Mouse (Mus musculus) stomach, postnatal 0 days (tissue): Measurements from ENCODE around the gene Irak1. TPM values are rescaled to one million over a fixed set of nuclear protein-coding genes. Genes with fewer than 3 reads are reported as not detected.

Source experiments
- ATAC-seq: fragments of 200-750 bp; cut with Nextera tagmentation; 2 replicates; pipeline ENCODE4 v1.8.0; 2017; ENCODE audit not compliant: low FRiP score, low TSS enrichment
- DNase-seq: peaks from one replicate; pipeline ENCODE4 v3.0.0-alpha.2; 2016; ENCODE audit warnings: low spot score
- H3K27ac ChIP-seq: fragments of 300-500 bp; sonication (generic); replicated peaks from 2 replicates; pipeline ENCODE4 v1.5.1; 2014; ENCODE audit warnings: mild to moderate bottlenecking, control low read depth
- H3K27me3 ChIP-seq: fragments of 300-500 bp; sonication (generic); 2 replicates; pipeline ENCODE4 v1.6.1; 2014; ENCODE audit warnings: low read length; ENCODE audit not compliant: control insufficient read depth, insufficient read depth
- H3K36me3 ChIP-seq: fragments of 300-500 bp; sonication (generic); 2 replicates; pipeline ENCODE4 v1.6.1; 2014; ENCODE audit warnings: low read length, mixed read lengths; ENCODE audit not compliant: control insufficient read depth, insufficient read depth
- H3K4me1 ChIP-seq: fragments of 300-500 bp; sonication (generic); replicated peaks from 2 replicates; pipeline ENCODE4 v1.6.1; 2014; ENCODE audit warnings: antibody characterized with exemption; ENCODE audit not compliant: control insufficient read depth, insufficient read depth
- H3K4me2 ChIP-seq: fragments of 300-500 bp; sonication (generic); replicated peaks from 2 replicates; pipeline ENCODE4 v1.6.1; 2014; ENCODE audit warnings: low read depth, mild to moderate bottlenecking, control low read depth, moderate library complexity
- H3K4me3 ChIP-seq: fragments of 300-500 bp; sonication (generic); 2 replicates; pipeline ENCODE4 v1.5.1; 2014; ENCODE audit warnings: low read depth, low read length, control low read depth
- H3K9ac ChIP-seq: fragments of 300-500 bp; sonication (generic); 2 replicates; pipeline ENCODE4 v1.6.1; 2014; ENCODE audit warnings: mild to moderate bottlenecking, low read length, control low read depth, mixed read lengths
- H3K9me3 ChIP-seq: fragments of 300-500 bp; sonication (generic); 2 replicates; pipeline ENCODE4 v1.6.1; 2016; ENCODE audit warnings: low read length; ENCODE audit not compliant: control insufficient read depth
- CTCF ChIP-seq: IDR thresholded peaks from 2 replicates; pipeline ENCODE4 v1.5.1; 2016; ENCODE audit warnings: antibody characterized with exemption, low read depth, mild to moderate bottlenecking, moderate library complexity
- EP300 ChIP-seq: optimal IDR thresholded peaks from 2 replicates; pipeline ENCODE3; 2016; ENCODE audit warnings: antibody characterized with exemption
- WGBS: fragments of 180-500 bp; shearing (Covaris S2); extraction: QIAGEN DNeasy Blood & Tissue Kit; methylation state at CpG from one replicate; pipeline ENCODE4 v1.1.7; 2014; 5-methylcytosine and 5-hydroxymethylcytosine counted together
- polyA plus RNA-seq: library from polyadenylated mRNA; unstranded; fragments of >200 nt; fragmentation: Nextera tagmentation; extraction: Ambion mirVana; gene quantifications from 2 replicates; pipeline ENCODE4 v1.2.1, GENCODE M21; 2015

Irak1 gene
- 37.6 and 39.5 TPM in 2 replicates for polyA plus RNA-seq

- 19% methylated on average over 68 of the region's 72 CpGs for WGBS
Observed at GRCm38 (mm10) chrX:74023188-74024049, at the start of gene Irak1. Gene Irak1, minus strand, starts transcription at chrX:74023918.

DNA sequence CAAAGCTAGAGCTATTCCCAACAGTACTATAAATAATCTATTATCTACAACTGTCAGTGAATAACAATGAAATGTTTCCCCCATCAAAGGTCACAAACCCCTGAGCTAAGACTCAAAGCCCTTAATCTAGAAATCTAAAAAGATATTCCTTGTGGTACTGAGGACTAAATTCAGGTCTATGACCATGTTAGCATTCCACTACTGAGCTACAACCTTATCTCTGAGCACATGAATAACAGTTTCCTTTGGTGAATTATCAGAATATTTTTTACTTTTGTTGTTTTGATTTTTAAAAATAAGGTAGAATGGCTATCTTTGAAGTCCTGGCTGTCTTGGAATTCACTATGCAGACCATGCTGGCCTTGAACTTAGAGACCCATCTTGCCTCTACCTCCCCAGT, 47.1 kb upstream of the Irak1 start:
- Histone ChIP-seq H3K4me1 (no peaks in the 10 kb centered on the region), H3K4me2 (no peak overlapping the region), H3K9ac (no peak overlapping the region), H3K27ac (no peak overlapping the region), H3K27me3 (no peaks in the 10 kb centered on the region), H3K9me3 (no peaks in the 10 kb centered on the region), H3K4me3 (no peak overlapping the region), H3K36me3 (no peaks in the 10 kb centered on the region)
- TF ChIP-seq CTCF, result no peak
- TF ChIP-seq EP300, result no peak
- no peak for ATAC-seq
- no peak for DNase-seq

More at GRCm38 (mm10) chrX:74023188-74024049, at the start of gene Irak1:
- peak within 1 kb of the TSS; percentile 82 for H3K9ac ChIP-seq
- no peaks in the 10 kb centered on the region for H3K4me1 ChIP-seq
- no peaks in the 10 kb centered on the region for H3K36me3 ChIP-seq
- no peak for TF ChIP-seq EP300
- TF ChIP-seq CTCF, result peak; percentile 80
- H3K4me3 ChIP-seq, result peak within 1 kb of the TSS; percentile 64
- ATAC-seq, result peak; percentile 91
- H3K27ac ChIP-seq, result peak within 1 kb of the TSS; percentile 69
- no peaks in the 10 kb centered on the region for H3K9me3 ChIP-seq
- H3K4me2 ChIP-seq, result peak within 1 kb of the TSS; percentile 65
- DNase-seq, result peak; percentile 85
- H3K27me3 ChIP-seq, result no peaks in the 10 kb centered on the region

- Histone ChIP-seq H3K27me3 (no peaks in the 10 kb centered on the region), H3K27ac (no peak overlapping the region), H3K4me1 (no peaks in the 10 kb centered on the region), H3K9me3 (no peaks in the 10 kb centered on the region), H3K36me3 (no peaks in the 10 kb centered on the region), H3K9ac (no peak overlapping the region), H3K4me2 (no peak overlapping the region), H3K4me3 (no peak overlapping the region)
- ATAC-seq, result no peak
- no peak for DNase-seq
- TF ChIP-seq EP300, result no peak
- no peak for TF ChIP-seq CTCF
- 77% methylated on average over 9 of the region's 9 CpGs for WGBS
Observed at GRCm38 (mm10) chrX:74067891-74068290, 44.2 kb upstream of the Irak1 start.

DNA sequence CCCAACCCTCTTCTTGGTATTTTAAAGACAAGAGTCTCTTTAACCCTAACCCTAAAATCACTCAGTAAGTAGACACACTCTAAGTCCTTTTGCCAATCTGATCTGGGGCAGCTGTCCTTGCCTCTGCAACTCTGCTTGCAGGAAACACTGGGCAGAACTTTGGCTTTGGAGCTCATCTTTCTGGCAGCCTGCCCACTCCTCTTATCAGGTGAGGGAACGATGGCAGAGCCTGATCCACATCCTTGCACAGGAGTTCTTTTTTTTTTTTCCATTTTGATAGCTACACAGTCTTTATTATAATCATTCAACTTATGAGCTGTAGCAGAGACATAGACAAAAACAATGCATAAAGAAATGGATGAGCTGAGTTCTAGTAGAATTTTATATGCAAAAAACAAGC, 21.4 kb upstream of the Irak1 start:
- Histone ChIP-seq H3K9me3 (no peaks in the 10 kb centered on the region), H3K9ac (no peak overlapping the region), H3K4me2 (no peak overlapping the region), H3K4me3 (no peak overlapping the region), H3K27ac (no peak overlapping the region), H3K36me3 (no peaks in the 10 kb centered on the region), H3K27me3 (no peaks in the 10 kb centered on the region), H3K4me1 (no peaks in the 10 kb centered on the region)
- DNase-seq, result no peak
- TF ChIP-seq EP300 (no peak), CTCF (no peak)
- no peak for ATAC-seq
- 27% methylated on average over 1 of the region's 1 CpGs for WGBS

GRCm38 (mm10) chrX:74037702-74038375, 14.1 kb upstream of the Irak1 start:
- no peaks in the 10 kb centered on the region for H3K4me1 ChIP-seq
- WGBS, result 71% methylated on average over 5 of the region's 5 CpGs
- no peak overlapping the region for H3K9ac ChIP-seq
- no peak overlapping the region for H3K4me2 ChIP-seq
- no peaks in the 10 kb centered on the region for H3K36me3 ChIP-seq
- TF ChIP-seq EP300 (no peak), CTCF (no peak)
- H3K4me3 ChIP-seq, result no peak overlapping the region
- DNase-seq (no peak), ATAC-seq (no peak)
- H3K27ac ChIP-seq, result no peak overlapping the region
- no peaks in the 10 kb centered on the region for H3K27me3 ChIP-seq
- no peaks in the 10 kb centered on the region for H3K9me3 ChIP-seq

DNA sequence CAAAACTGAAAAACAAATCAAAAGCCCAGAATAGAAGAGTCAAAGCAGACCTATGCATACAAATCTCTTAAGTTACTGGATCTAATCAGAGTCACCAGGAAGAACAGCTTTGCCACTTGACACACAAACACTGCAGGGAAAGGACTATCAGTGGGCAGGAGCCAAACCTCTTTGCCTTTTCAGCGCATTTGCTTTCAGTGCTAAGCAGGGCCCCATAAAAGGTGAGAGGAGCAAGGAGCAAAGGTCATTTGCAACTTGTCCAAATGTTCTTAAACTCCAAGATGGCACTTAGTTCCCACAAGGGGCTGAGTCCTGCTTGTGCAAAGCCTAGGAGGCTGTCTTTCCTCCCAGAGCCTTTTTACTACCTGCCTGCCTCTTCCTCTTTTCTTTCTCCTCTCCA, 6.3 kb upstream of the Irak1 start:
- H3K9me3 ChIP-seq, result no peaks in the 10 kb centered on the region
- H3K27ac ChIP-seq, result no peak overlapping the region
- TF ChIP-seq EP300, result no peak
- TF ChIP-seq CTCF, result no peak
- H3K4me2 ChIP-seq, result no peak overlapping the region
- DNase-seq (no peak), ATAC-seq (0 out of 2 replicates have a peak, but pooled peaks have one; percentile 26)
- no peaks in the 10 kb centered on the region for H3K36me3 ChIP-seq
- H3K27me3 ChIP-seq, result no peaks in the 10 kb centered on the region
- no peak overlapping the region for H3K9ac ChIP-seq
- WGBS, result 52% methylated on average over 1 of the region's 1 CpGs
- no peaks in the 10 kb centered on the region for H3K4me1 ChIP-seq
- H3K4me3 ChIP-seq, result no peak overlapping the region
